Mouse (Mus musculus) liver, adult 2 months (tissue): ENCODE measurements around the gene Lhx5.

Source experiments
- CTCF ChIP-seq: fragments of 200-500 bp; IDR thresholded peaks from 2 replicates; pipeline ENCODE4 v1.5.1; 2011; ENCODE audit warnings: low read depth, low read length, control low read depth
- POLR2A ChIP-seq: fragments of 200-500 bp; IDR thresholded peaks from 2 replicates; pipeline ENCODE4 v1.6.1; 2011; ENCODE audit warnings: low read length, control low read depth; ENCODE audit not compliant: insufficient read depth; ENCODE audit errors: extremely low read depth

DNA sequence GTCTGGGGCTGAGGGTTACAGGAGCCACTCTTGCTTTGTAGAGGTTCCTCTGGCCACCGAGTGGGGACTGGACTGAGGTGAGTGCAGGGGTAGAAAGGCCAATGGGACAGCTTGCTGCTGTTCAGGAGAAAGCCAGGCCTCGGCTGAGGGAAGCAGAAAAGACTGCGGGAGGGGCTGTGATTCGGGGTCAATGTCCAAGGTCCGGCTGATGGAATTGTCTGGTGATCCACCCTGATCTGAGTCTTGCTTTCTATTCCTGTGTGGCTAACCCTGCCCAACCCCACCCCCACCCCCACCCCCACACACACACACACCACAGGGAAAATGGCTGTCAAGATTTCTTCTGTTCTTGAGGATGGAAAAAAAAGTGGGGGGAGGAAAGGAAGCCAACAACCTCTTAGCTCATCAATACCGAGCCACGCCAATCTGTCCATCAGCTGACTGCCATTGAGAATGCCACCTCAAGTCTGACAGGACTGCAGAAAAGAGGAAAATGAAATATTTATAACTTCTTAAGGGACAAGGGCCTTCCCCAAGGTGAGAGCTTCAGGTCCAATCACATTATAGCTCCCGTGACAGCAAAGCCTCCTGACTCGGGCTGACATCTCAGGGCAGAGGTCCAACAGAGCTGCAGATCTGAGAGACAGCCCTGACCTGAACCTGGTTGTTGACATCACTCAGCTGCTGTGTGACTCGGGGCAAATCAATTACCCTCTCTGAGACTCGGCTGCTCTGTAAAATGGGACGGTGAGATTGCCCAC, 26.5 kb upstream of the Lhx5 start:
- TF ChIP-seq CTCF (no peak), POLR2A (no peak)
